Mouse (Mus musculus): ENCODE measurements around the gene Cntn6.

Gene Cntn6

GRCm38 (mm10) chr6:104728571-104728970 is 236.0 kb downstream of the Cntn6 start:
- in situ Hi-C loops (cut with MboI; ENCODE audit: low pct_unique_long_range_greater_than_20kb in 1 of 2, low sequenced_read_pairs in 2 of 2, unreplicated experiment in 1 of 2), result no loop called here

- in situ Hi-C loops (cut with MboI; ENCODE audit: low pct_unique_long_range_greater_than_20kb in 1 of 2, low sequenced_read_pairs in 2 of 2, unreplicated experiment in 1 of 2), result no loop called here
Measured at GRCm38 (mm10) chr6:104734256-104734655, 241.7 kb downstream of the Cntn6 start.

GRCm38 (mm10) chr6:104738999-104739398 is 246.4 kb downstream of the Cntn6 start:
- in situ Hi-C loops (cut with MboI; ENCODE audit: low pct_unique_long_range_greater_than_20kb in 1 of 2, low sequenced_read_pairs in 2 of 2, unreplicated experiment in 1 of 2), result no loop called here

- in situ Hi-C loops (cut with MboI; ENCODE audit: low pct_unique_long_range_greater_than_20kb in 1 of 2, low sequenced_read_pairs in 2 of 2, unreplicated experiment in 1 of 2), result no loop called here
Measured at GRCm38 (mm10) chr6:104758125-104758524, 265.5 kb downstream of the Cntn6 start.

GRCm38 (mm10) chr6:104761226-104761625 is 268.6 kb downstream of the Cntn6 start:
- in situ Hi-C loops (cut with MboI; ENCODE audit: low pct_unique_long_range_greater_than_20kb in 1 of 2, low sequenced_read_pairs in 2 of 2, unreplicated experiment in 1 of 2), result no loop called here

- in situ Hi-C loops (cut with MboI; ENCODE audit: low pct_unique_long_range_greater_than_20kb in 1 of 2, low sequenced_read_pairs in 2 of 2, unreplicated experiment in 1 of 2), result no loop called here
Measured at GRCm38 (mm10) chr6:104783891-104784290, 291.3 kb downstream of the Cntn6 start.

GRCm38 (mm10) chr6:104787502-104787901 is 294.9 kb downstream of the Cntn6 start:
- in situ Hi-C loops (cut with MboI; ENCODE audit: low pct_unique_long_range_greater_than_20kb in 1 of 2, low sequenced_read_pairs in 2 of 2, unreplicated experiment in 1 of 2), result no loop called here

GRCm38 (mm10) chr6:104808526-104808925 is 315.9 kb downstream of the Cntn6 start:
- in situ Hi-C loops (cut with MboI; ENCODE audit: low pct_unique_long_range_greater_than_20kb in 1 of 2, low sequenced_read_pairs in 2 of 2, unreplicated experiment in 1 of 2), result no loop called here

- in situ Hi-C loops (cut with MboI; ENCODE audit: low pct_unique_long_range_greater_than_20kb in 1 of 2, low sequenced_read_pairs in 2 of 2, unreplicated experiment in 1 of 2), result no loop called here
Measured at GRCm38 (mm10) chr6:104815610-104816009, 323.0 kb downstream of the Cntn6 start.

- in situ Hi-C loops (cut with MboI; ENCODE audit: low pct_unique_long_range_greater_than_20kb in 1 of 2, low sequenced_read_pairs in 2 of 2, unreplicated experiment in 1 of 2), result no loop called here
Measured at GRCm38 (mm10) chr6:104879711-104880110, 387.1 kb downstream of the Cntn6 start.

- in situ Hi-C loops (cut with MboI; ENCODE audit: low pct_unique_long_range_greater_than_20kb in 1 of 2, low sequenced_read_pairs in 2 of 2, unreplicated experiment in 1 of 2), result no loop called here
Measured at GRCm38 (mm10) chr6:104884021-104884420, 391.4 kb downstream of the Cntn6 start.

- in situ Hi-C loops (cut with MboI; ENCODE audit: low pct_unique_long_range_greater_than_20kb in 1 of 2, low sequenced_read_pairs in 2 of 2, unreplicated experiment in 1 of 2), result no loop called here
Measured at GRCm38 (mm10) chr6:104885829-104886228, 393.2 kb downstream of the Cntn6 start.

GRCm38 (mm10) chr6:104891071-104891470 is 398.5 kb downstream of the Cntn6 start:
- in situ Hi-C loops (cut with MboI; ENCODE audit: low pct_unique_long_range_greater_than_20kb in 1 of 2, low sequenced_read_pairs in 2 of 2, unreplicated experiment in 1 of 2), result no loop called here
